ENCODE assay signal across 8 mouse cellular contexts in genomic region chr11:32331075-32331474, GRCm38 (mm10). TPM values are rescaled to one million over a fixed set of nuclear protein-coding genes. Genes with fewer than 3 reads are reported as not detected.
A peak's percentile ranks its signal among the peaks of the same experiment; 100 is the strongest.
DNase-seq lines count a peak whose midpoint lies in the region; ATAC-seq and TF ChIP-seq lines count a peak whose summit lies in the region.

No protein-coding gene starts in this region.

- no peak overlapping the region for H3K4me3 ChIP-seq in gastrocnemius, adult 2 months
- H3K4me3 ChIP-seq in C2C12 (ENCODE audit: insufficient read depth, poor library complexity, severe bottlenecking) = no peak overlapping the region
- no peak overlapping the region for H3K4me3 ChIP-seq in heart, postnatal 0 days (ENCODE audit: low read depth, low read length)

- H3K36me3 ChIP-seq in C2C12 (ENCODE audit: control insufficient read depth, insufficient read depth) = no peaks in the 10 kb centered on the region
- H3K36me3 ChIP-seq in heart, postnatal 0 days (replicated peaks; ENCODE audit: control insufficient read depth, insufficient read depth, low read length) = no peaks in the 10 kb centered on the region

- H3ac ChIP-seq in C2C12 (ENCODE audit: control insufficient read depth, insufficient read length, low read depth) = no peak overlapping the region

- no peak for TF ChIP-seq EP300 in heart, postnatal 0 days (IDR thresholded peaks at IDR 0.05; ENCODE audit: low read depth)

- peak overlapping the region; percentile 16; the same call in 1 of the 2 replicates for H3K27ac ChIP-seq in gastrocnemius, adult 2 months
- no peak overlapping the region for H3K27ac ChIP-seq in heart, postnatal 0 days (ENCODE audit: low read depth)

- intact Hi-C loops in gastrocnemius, adult 2 months (cut with DNase I) = no loop called here

- no peak overlapping the region for H3K4me2 ChIP-seq in heart, postnatal 0 days (ENCODE audit: low read depth, low read length)

- no peak for DNase-seq in gastrocnemius, adult 2 months
- DNase-seq in gastrocnemius, adult 8-10 months (ENCODE audit: low spot score in 2 of 2) = no peak
- DNase-seq in heart, postnatal 0 days (ENCODE audit: low spot score) = peak; percentile 45
- DNase-seq in kidney, postnatal 4 days = peak; percentile 64 to 67
- DNase-seq in ovary, postnatal 14 days (ENCODE audit: low spot score) = no peak
- no peak for DNase-seq in spleen, adult 18-20 months
- DNase-seq in layer of hippocampus, postnatal 36 days = no peak

- no peak for TF ChIP-seq CTCF in gastrocnemius, adult 2 months (IDR thresholded peaks at IDR 0.05)
- no peak for TF ChIP-seq CTCF in C2C12 (IDR thresholded peaks at IDR 0.05; ENCODE audit: control insufficient read depth, insufficient read depth, insufficient read length)
- TF ChIP-seq CTCF in heart, postnatal 0 days (IDR thresholded peaks at IDR 0.05; ENCODE audit: low read depth) = no peak

- no peaks in the 10 kb centered on the region for H3K79me2 ChIP-seq in C2C12 (ENCODE audit: control insufficient read depth, insufficient read depth)

- no peaks in the 10 kb centered on the region for H3K4me1 ChIP-seq in heart, postnatal 0 days (ENCODE audit: control insufficient read depth, insufficient read depth)

- no peaks in the 10 kb centered on the region for H3K9me3 ChIP-seq in heart, postnatal 0 days (replicated peaks; ENCODE audit: control insufficient read depth, low read length)

- no peak for ATAC-seq in heart, postnatal 0 days (ENCODE audit: insufficient read depth, low read depth)

- H3K27me3 ChIP-seq in C2C12 (ENCODE audit: control insufficient read depth, insufficient read depth, insufficient read length) = no peaks in the 10 kb centered on the region
- H3K27me3 ChIP-seq in heart, postnatal 0 days (ENCODE audit: control insufficient read depth, insufficient read depth, low read length) = no peaks in the 10 kb centered on the region

- 37% methylated on average over 6 of the region's 6 CpGs for WGBS in heart, postnatal 0 days

- no peak overlapping the region for H3K9ac ChIP-seq in heart, postnatal 0 days (replicated peaks; ENCODE audit: low read depth, low read length)

- no peaks in the 10 kb centered on the region for H3K79me3 ChIP-seq in C2C12 (ENCODE audit: low read depth)

TF ChIP-seq in C2C12, 6 proteins besides CTCF, POLR2A, EP300 and RAD21:
- no peak for TF ChIP-seq USF1 (IDR thresholded peaks at IDR 0.05; ENCODE audit: low read depth)
- no peak for TF ChIP-seq MAX (IDR thresholded peaks at IDR 0.05)
- no peak for TF ChIP-seq FOSL1 (IDR thresholded peaks at IDR 0.05; ENCODE audit: insufficient read depth, low read length, poor library complexity, severe bottlenecking)
- TF ChIP-seq MYOD1 (IDR thresholded peaks at IDR 0.05; ENCODE audit: control insufficient read depth, insufficient read length, low read depth) = peak; percentile 65
- TF ChIP-seq CEBPB (IDR thresholded peaks at IDR 0.05; ENCODE audit: low read depth) = no peak

RNA-seq across cellular contexts. Expression of gene Sh3pxd2b, which starts 16.5 kb away (rescaled TPM):
- total RNA-seq in gastrocnemius, adult 2 months (2021) = 1 to 10 TPM; 2.5 to 7.1 TPM
- 1 to 10 TPM; 1.7 to 2.8 (median 2.3) TPM for total RNA-seq in gastrocnemius, adult 8-10 months (2022)
- 21.7 TPM for polyA plus RNA-seq in C2C12 (2012; fragmentation: generic; extraction: Trizol)
- 12.4 and 19.0 TPM in 2 replicates for total RNA-seq in heart, postnatal 0 days (2014; rRNA removed; ENCODE audit: low replicate concordance)
- polyA plus RNA-seq in heart, postnatal 0 days (2015; fragmentation: Nextera tagmentation; extraction: Ambion mirVana) = 3.3 and 3.8 TPM in 2 replicates
- 10 to 100 TPM; 10.5 to 12.6 TPM for total RNA-seq in layer of hippocampus, postnatal 36 days (2021)

RNA-seq across cellular contexts. Expression of gene Hbq1a, which starts 31.2 kb away (rescaled TPM):
- total RNA-seq in gastrocnemius, adult 2 months (2021) = not detected
- not detected for total RNA-seq in gastrocnemius, adult 8-10 months (2022)
- 0.11 TPM for polyA plus RNA-seq in C2C12 (2012; fragmentation: generic; extraction: Trizol)
- not detected in 2 replicates for total RNA-seq in heart, postnatal 0 days (2014; rRNA removed; ENCODE audit: low replicate concordance)
- 0.34 TPM in 1 of 2 replicates, not detected in the other for polyA plus RNA-seq in heart, postnatal 0 days (2015; fragmentation: Nextera tagmentation; extraction: Ambion mirVana)
- total RNA-seq in layer of hippocampus, postnatal 36 days (2021) = 1 to 10 TPM in 1 of 2 experiments, not detected in 1; 1.4 TPM

RNA-seq across cellular contexts. Expression of gene Hba-a2, which starts 34.8 kb away (rescaled TPM):
- 100 to 1,000 TPM; 153 to 208 TPM for total RNA-seq in gastrocnemius, adult 2 months (2021)
- 100 to 1,000 TPM in 3 of 4 experiments, 10 to 100 TPM in 1; 93.3 to 179 (median 137) TPM for total RNA-seq in gastrocnemius, adult 8-10 months (2022)
- polyA plus RNA-seq in C2C12 (2012; fragmentation: generic; extraction: Trizol) = not detected
- 5,955 and 6,390 TPM in 2 replicates for total RNA-seq in heart, postnatal 0 days (2014; rRNA removed; ENCODE audit: low replicate concordance)
- 5,218 and 8,165 TPM in 2 replicates for polyA plus RNA-seq in heart, postnatal 0 days (2015; fragmentation: Nextera tagmentation; extraction: Ambion mirVana)
- 100 to 1,000 TPM; 192 to 362 TPM for total RNA-seq in layer of hippocampus, postnatal 36 days (2021)

RNA-seq across cellular contexts. Expression of gene Hbq1b, which starts 44.3 kb away (rescaled TPM):
- total RNA-seq in gastrocnemius, adult 2 months (2021) = not detected
- not detected for total RNA-seq in gastrocnemius, adult 8-10 months (2022)
- not detected for polyA plus RNA-seq in C2C12 (2012; fragmentation: generic; extraction: Trizol)
- total RNA-seq in heart, postnatal 0 days (2014; rRNA removed; ENCODE audit: low replicate concordance) = not detected in 2 replicates
- polyA plus RNA-seq in heart, postnatal 0 days (2015; fragmentation: Nextera tagmentation; extraction: Ambion mirVana) = 0.38 and 0.90 TPM in 2 replicates
- total RNA-seq in layer of hippocampus, postnatal 36 days (2021) = 1 to 10 TPM in 1 of 2 experiments, not detected in 1; 2.3 TPM

RNA-seq across cellular contexts. Expression of gene Hba-a1, which starts 47.8 kb away (rescaled TPM):
- total RNA-seq in gastrocnemius, adult 2 months (2021) = 100 to 1,000 TPM; 219 to 309 TPM
- total RNA-seq in gastrocnemius, adult 8-10 months (2022) = 100 to 1,000 TPM; 119 to 302 (median 188) TPM
- 12.1 TPM for polyA plus RNA-seq in C2C12 (2012; fragmentation: generic; extraction: Trizol)
- 1,456 and 1,841 TPM in 2 replicates for total RNA-seq in heart, postnatal 0 days (2014; rRNA removed; ENCODE audit: low replicate concordance)
- polyA plus RNA-seq in heart, postnatal 0 days (2015; fragmentation: Nextera tagmentation; extraction: Ambion mirVana) = 2,150 and 3,333 TPM in 2 replicates
- total RNA-seq in layer of hippocampus, postnatal 36 days (2021) = 100 to 1,000 TPM; 243 to 385 TPM

Comparison
In these comparisons a context has a peak if more than half of its experiments do, and no peak if none do; other contexts are left out.
1. DNase-seq: peak in heart, postnatal 0 days (single experiment) and kidney, postnatal 4 days (2 of 2); none in gastrocnemius, adult 2 months (single experiment), gastrocnemius, adult 8-10 months (0 of 2), ovary, postnatal 14 days (single experiment), spleen, adult 18-20 months (0 of 2) and layer of hippocampus, postnatal 36 days (0 of 2).
2. RNA of gene Hba-a2, which starts 34.8 kb away (total RNA-seq): 5,955 to 6,390 TPM in heart, postnatal 0 days; 192 to 362 TPM in layer of hippocampus, postnatal 36 days, 153 to 208 TPM in gastrocnemius, adult 2 months and 93.3 to 179 TPM in gastrocnemius, adult 8-10 months; every median in the first group is over 10 times any median in the second.